Mouse (Mus musculus) spleen, adult 2 months (tissue): ENCODE data around the gene Ctf1. TPM values are rescaled to one million over a fixed set of nuclear protein-coding genes. Genes with fewer than 3 reads are reported as not detected.

Source experiments
- DNase-seq, 2 experiments: peaks; one replicate each; pipeline versions ENCODE4 v3.0.0 to v3.0.0-alpha.2; 2012 to 2021; ENCODE audit warnings: low spot score in 2 of 2, low read depth in 1 of 2
- H3K27ac ChIP-seq: fragments of 200-500 bp; 2 replicates; pipeline ENCODE4 v1.5.1; 2012; ENCODE audit warnings: low read length, inconsistent platforms; ENCODE audit not compliant: insufficient read depth
- H3K27me3 ChIP-seq: fragments of 200-500 bp; 2 replicates; pipeline ENCODE4 v1.6.1; 2012; ENCODE audit warnings: mild to moderate bottlenecking, moderate library complexity, low read length, inconsistent platforms; ENCODE audit not compliant: control insufficient read depth, insufficient read depth
- H3K36me3 ChIP-seq: fragments of 200-500 bp; 2 replicates; pipeline ENCODE4 v1.6.1; 2012; ENCODE audit warnings: mild to moderate bottlenecking, low read length, inconsistent platforms; ENCODE audit not compliant: control insufficient read depth, insufficient read depth
- H3K4me1 ChIP-seq: fragments of 200-500 bp; 2 replicates; pipeline ENCODE4 v1.6.1; 2011; ENCODE audit warnings: inconsistent platforms; ENCODE audit not compliant: control insufficient read depth, insufficient read depth, insufficient read length
- H3K4me3 ChIP-seq: fragments of 200-500 bp; 2 replicates; pipeline ENCODE4 v1.5.1; 2011; ENCODE audit warnings: mild to moderate bottlenecking, inconsistent platforms; ENCODE audit not compliant: insufficient read depth, insufficient read length; ENCODE audit errors: extremely low read depth
- CTCF ChIP-seq: fragments of 200-500 bp; IDR thresholded peaks from 2 replicates; pipeline ENCODE4 v1.5.1; 2011; ENCODE audit warnings: mild to moderate bottlenecking, inconsistent platforms; ENCODE audit not compliant: insufficient read depth, insufficient read length, insufficient replicate concordance; ENCODE audit errors: extremely low read depth
- POLR2A ChIP-seq: fragments of 200-500 bp; IDR thresholded peaks from 2 replicates; pipeline ENCODE4 v1.6.1; 2011; ENCODE audit warnings: low read depth, low read length, inconsistent platforms
- WGBS: fragments of 180-500 bp; shearing (Covaris S2); methylation state at CpG from one replicate; pipeline ENCODE4 v1.1.7; 2018; 5-methylcytosine and 5-hydroxymethylcytosine counted together
- polyA plus RNA-seq: library from polyadenylated mRNA; depleted of rRNA; stranded (reverse); fragments of >200 nt; gene quantifications from 2 replicates; pipeline ENCODE4 v1.2.3, GENCODE M21; 2012

Gene Ctf1
- polyA plus RNA-seq, 1 experiment: 0.91 TPM

DNA sequence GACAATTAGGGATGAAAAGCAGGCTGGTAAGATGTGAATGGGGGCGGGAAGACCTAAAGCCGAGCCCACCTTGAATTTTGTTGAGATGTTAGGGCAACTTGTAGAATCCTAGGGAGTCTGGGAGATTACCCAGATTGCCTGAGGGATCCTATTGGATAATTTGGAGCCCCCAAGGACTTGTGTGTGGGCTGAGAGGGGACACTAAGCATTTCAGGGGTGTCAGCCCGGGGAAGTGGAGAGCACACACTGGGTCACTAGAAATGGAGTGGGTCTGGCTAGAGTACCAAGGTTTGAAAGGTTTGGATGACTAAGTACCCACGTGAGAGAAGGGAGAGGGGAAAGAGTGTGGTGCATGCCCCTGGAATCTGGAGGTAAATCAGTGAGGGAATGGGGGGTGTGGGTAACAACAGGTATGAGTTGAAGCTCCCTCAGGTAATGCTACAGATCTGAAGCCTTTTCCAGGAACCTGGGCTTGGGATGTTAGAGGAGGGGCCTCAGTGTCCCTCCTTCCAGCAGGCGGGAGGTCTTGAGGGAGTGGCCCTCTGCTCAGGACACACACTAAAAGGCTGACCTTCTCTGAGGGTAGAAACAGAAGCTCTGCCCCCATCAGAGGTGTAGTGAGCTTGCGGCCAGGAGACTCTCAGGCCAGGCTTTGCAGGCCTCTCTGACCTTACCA is 35.2 kb downstream of the Ctf1 start:
- H3K27ac ChIP-seq: no peak overlapping the region
- 88% methylated on average over 6 of the region's 6 CpGs for WGBS
- no peaks in the 10 kb centered on the region for H3K27me3 ChIP-seq
- no peak overlapping the region for H3K4me3 ChIP-seq
- TF ChIP-seq CTCF (no peak), POLR2A (no peak)
- H3K36me3 ChIP-seq: peaks cover 9% of the 10 kb centered on the region
- H3K4me1 ChIP-seq: peaks cover 6% of the 10 kb centered on the region; the same call in 1 of the 2 replicates
- no peak for DNase-seq

DNA sequence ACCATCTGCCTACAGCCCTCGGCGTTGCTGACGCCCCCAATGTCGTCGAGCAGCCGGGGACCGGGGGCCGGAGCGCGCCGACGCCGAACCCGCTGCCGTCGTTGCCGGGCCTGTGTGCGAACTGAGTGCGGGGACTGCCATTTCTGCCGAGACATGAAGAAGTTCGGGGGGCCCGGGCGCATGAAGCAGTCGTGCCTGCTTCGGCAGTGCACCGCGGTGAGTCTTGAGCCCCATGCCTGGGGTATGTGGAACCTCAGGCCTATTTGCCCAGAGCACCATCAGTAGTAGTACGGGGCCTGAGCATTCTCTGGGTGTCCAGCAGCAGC is 35.7 kb downstream of the Ctf1 start:
- H3K27me3 ChIP-seq: no peaks in the 10 kb centered on the region
- TF ChIP-seq POLR2A (no peak), CTCF (no peak)
- H3K4me3 ChIP-seq: no peak overlapping the region
- H3K27ac ChIP-seq: no peak overlapping the region
- H3K4me1 ChIP-seq: peaks cover 6% of the 10 kb centered on the region; the same call in 1 of the 2 replicates
- H3K36me3 ChIP-seq: peaks cover 9% of the 10 kb centered on the region
- DNase-seq: no peak
- WGBS: 95% methylated on average over 28 of the region's 28 CpGs

DNA sequence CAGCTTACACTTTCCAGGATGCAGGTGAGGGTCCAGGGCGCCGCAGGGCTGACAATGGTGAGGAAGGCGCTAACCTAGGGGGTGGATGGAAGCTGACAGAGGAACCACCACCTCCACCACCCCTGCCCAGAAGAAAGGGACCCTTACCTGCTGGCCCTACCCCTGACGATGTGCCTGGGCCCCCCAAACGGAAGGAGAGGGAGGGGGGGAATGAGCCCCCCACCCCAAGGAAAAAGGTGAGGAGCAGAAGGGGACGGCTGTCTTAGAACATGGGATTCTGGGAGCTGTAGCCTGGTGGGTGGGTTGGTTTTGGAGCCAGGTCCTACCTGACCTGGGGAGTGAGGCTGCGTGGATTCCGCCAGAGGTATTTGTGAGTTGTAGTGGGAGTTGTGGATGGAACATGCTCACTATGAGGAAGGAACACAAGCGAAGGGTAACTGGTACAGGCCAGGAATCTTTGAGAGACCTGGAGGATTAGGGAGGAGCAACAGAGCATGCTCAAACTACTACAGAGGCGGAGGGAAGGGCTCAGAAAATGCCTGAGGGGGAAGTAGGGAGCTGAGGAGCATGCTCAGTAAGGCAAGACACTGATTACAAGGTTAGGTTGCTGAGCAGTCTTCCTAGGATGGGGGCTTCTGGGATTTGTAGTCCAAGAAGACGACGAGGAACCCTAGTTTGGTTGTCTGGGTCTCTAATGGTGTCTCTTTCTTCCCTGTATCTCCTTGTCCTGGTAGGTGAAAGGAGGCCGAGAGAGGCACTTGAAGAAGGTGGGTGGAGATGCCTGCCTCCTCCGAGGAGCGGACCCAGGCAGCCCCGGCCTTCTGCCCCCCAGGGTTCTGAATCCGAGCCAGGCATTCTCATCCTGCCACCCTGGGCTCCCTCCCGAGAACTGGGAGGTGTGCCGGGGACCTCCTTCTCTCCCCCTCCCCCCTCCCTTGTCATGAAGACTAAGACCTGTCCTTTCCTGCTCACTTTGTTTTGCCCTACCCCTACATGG is 37.9 kb downstream of the Ctf1 start:
- Histone ChIP-seq H3K4me3 (no peak overlapping the region), H3K4me1 (peaks cover 6% of the 10 kb centered on the region; the same call in 1 of the 2 replicates), H3K27me3 (no peaks in the 10 kb centered on the region), H3K27ac (no peak overlapping the region), H3K36me3 (peaks cover 9% of the 10 kb centered on the region)
- TF ChIP-seq POLR2A (no peak), CTCF (no peak)
- WGBS: 90% methylated on average over 19 of the region's 19 CpGs
- no peak for DNase-seq

DNA sequence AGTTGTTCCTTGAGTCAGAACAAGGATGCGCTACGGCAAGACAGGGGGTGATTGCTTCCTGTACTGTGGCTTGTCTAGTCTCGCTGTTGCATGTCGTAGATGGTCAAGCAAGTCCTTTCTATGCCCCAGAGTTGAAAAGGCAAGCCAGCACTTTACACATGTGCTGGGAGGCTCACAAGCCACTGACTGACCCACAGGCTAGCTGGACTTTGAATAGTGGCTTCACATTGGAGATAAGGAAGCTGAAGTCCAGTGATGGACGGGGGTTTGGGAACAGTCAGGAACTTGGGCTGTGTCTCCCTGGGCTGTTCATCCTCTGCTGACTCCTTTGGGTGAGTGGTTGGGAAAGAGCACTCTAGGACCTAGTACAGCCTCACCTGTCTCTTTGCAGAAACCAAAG is 39.1 kb downstream of the Ctf1 start:
- H3K36me3 ChIP-seq: peaks cover 9% of the 10 kb centered on the region
- no peak for DNase-seq
- WGBS: 97% methylated on average over 5 of the region's 5 CpGs
- no peaks in the 10 kb centered on the region for H3K27me3 ChIP-seq
- no peak overlapping the region for H3K27ac ChIP-seq
- TF ChIP-seq CTCF: no peak
- no peak for TF ChIP-seq POLR2A
- H3K4me3 ChIP-seq: no peak overlapping the region
- H3K4me1 ChIP-seq: peaks cover 5% of the 10 kb centered on the region; the same call in 1 of the 2 replicates

DNA sequence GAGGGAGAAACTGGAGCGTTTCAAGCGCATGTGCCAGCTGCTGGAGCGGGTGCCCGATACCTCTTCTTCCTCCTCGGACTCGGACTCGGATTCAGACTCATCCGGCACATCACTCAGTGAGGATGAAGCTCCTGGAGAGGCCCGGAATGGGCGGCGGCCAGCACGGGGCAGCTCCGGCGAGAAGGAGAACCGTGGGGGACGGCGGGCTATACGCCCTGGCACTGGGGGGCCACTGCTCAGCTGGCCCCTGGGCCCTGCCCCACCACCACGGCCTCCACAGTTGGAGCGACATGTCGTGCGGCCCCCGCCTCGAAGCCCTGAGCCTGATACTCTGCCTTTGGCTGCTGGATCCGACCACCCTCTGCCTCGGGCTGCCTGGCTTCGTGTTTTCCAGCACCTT is 39.5 kb downstream of the Ctf1 start:
- peaks cover 9% of the 10 kb centered on the region for H3K36me3 ChIP-seq
- no peaks in the 10 kb centered on the region for H3K27me3 ChIP-seq
- no peak for TF ChIP-seq CTCF
- no peak for TF ChIP-seq POLR2A
- no peak for DNase-seq
- WGBS: 97% methylated on average over 27 of the region's 27 CpGs
- 0 out of 2 replicates have a peak, but pooled peaks cover under 1% of the 10 kb centered on the region for H3K4me1 ChIP-seq
- no peak overlapping the region for H3K4me3 ChIP-seq
- no peak overlapping the region for H3K27ac ChIP-seq

DNA sequence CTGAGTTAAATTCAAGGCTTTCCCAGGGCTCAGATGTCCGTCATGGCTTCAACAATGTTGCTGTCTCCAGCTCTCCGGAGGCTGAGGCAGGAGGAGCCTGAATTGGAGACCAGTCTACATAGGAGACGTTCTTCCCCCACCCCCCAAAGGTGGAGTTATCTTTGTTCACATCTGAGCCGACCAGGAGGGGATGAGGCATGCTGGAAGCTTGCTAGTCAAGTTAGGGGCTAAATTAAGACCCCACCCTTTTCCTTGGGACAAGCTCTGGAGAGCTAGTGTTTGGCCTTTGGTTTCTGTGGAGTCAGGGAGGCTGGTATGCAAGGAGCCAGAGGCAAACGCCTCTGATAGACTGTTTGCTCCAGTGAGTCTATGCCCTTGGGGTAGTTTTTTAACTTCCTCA is 40.6 kb downstream of the Ctf1 start:
- peaks cover 9% of the 10 kb centered on the region for H3K36me3 ChIP-seq
- 68% methylated on average over 5 of the region's 5 CpGs for WGBS

DNA sequence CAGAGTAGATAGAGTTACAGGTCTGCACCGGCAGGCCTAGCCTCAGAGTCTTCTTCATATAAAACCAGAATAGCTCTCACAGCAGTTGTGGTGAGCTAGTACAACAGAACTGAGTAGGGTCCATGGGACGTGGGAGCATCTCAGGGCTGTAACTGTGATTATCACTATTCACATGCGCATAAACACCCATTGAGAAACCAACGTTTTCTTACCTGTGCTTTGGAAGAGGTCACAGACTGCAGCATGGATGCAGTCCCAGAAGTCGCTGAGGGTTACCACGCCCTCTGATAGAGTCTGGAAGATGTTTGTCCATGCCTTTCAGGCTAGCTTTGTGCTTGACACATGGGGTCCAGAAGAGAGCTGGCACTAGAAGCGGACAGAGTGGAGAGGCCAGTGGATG is 41.2 kb downstream of the Ctf1 start:
- TF ChIP-seq CTCF (no peak), POLR2A (no peak)
- Histone ChIP-seq H3K4me1 (no peaks in the 10 kb centered on the region), H3K27ac (no peak overlapping the region), H3K4me3 (no peak overlapping the region), H3K27me3 (no peaks in the 10 kb centered on the region), H3K36me3 (peaks cover 9% of the 10 kb centered on the region)
- DNase-seq: no peak
- 93% methylated on average over 7 of the region's 7 CpGs for WGBS

More for the DNA sequence above, 40.6 kb downstream of the Ctf1 start:
- H3K4me1 ChIP-seq: no peaks in the 10 kb centered on the region
- TF ChIP-seq POLR2A (no peak), CTCF (no peak)
- no peak for DNase-seq
- H3K27me3 ChIP-seq: no peaks in the 10 kb centered on the region
- no peak overlapping the region for H3K4me3 ChIP-seq
- H3K27ac ChIP-seq: no peak overlapping the region
